Mouse (Mus musculus): ENCODE data around the gene Mmab.

Gene Mmab

GRCm38 (mm10) chr5:114428621-114429020 lies 15.2 kb downstream of the Mmab start:
- no peak for DNase-seq

DNA sequence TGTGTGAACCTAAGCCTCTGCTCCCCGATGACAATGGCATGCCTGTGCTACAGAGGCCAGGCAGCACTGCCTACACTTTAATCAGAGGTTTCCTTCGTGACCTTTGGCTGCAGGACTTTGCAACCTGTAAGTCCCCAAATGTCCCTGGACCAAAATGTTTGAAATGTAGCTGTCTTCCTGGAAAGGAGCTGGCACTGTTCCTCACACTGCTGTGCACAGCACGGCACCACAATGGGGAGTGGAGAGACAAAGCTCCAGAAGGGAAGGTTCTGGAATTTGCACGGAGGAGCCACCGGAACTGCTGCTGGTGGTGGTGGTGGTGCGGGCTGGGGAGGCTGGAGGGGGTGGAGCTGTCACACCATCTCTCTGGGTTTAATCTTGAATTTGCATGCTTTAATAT lies 17.1 kb downstream of the Mmab start:
- no peak for DNase-seq

DNA sequence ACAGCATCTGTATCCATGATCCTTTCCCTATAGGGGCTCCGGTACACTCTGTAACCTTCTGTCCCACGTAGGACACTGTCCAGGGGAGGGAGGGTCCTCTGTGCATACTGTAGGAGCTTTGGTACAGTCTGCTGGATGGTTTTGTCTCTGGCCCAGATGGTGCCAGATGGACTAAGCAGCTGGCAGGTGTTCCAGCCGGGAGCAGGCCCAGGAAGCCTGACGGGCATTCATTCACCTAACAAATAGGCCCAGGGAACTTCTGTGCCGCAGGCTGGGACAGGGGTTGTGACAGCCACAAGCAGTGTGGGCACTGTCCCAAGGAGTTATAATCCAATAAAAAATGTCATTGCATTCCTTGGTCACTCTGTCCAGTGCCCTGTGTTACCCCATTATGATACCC lies 19.9 kb downstream of the Mmab start:
- DNase-seq: no peak

DNA sequence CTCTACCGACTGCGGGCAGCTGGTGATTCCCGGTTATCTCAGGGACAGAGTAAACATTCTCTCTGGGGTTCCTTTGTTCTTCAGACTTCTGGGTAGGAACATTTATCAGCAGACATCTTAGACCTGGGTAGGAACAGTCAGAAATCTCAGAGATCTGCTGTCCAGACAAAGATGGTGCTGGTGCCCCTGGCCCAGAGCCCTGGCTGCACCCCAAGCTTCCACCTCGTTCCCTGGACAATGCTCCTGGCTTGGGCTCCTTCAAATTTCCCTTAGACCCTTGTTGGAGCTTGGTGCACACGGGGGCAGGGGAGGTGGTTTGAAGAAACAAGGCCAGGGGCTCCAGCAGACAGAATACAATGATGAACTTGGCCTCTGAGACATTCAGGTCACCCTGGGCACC lies 21.3 kb downstream of the Mmab start:
- DNase-seq: no peak

GRCm38 (mm10) chr5:114421561-114422298 lies 22.1 kb downstream of the Mmab start:
- DNase-seq: no peak

DNA sequence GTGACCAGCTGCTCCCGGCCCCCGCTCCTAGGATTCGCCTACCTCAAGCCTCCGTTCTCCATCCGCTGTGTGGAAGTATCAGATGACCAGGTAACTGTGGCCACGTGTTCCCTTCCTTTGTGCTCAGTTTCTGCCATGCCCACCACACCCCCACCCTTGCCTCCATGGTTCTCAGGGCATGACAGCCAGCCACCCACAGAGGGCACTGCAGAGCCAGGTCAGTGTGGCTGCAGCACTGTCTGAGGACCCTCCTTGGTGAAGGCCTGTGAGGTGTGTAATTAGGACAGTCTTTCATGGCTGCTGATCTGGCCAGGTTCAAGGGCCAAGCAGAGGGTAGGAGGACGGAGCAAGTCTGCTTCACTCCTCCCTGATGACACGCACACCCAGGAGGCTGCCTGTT lies 25.3 kb downstream of the Mmab start:
- DNase-seq: no peak

- no peak for DNase-seq
Measured at GRCm38 (mm10) chr5:114416855-114417254, 27.0 kb downstream of the Mmab start.

DNA sequence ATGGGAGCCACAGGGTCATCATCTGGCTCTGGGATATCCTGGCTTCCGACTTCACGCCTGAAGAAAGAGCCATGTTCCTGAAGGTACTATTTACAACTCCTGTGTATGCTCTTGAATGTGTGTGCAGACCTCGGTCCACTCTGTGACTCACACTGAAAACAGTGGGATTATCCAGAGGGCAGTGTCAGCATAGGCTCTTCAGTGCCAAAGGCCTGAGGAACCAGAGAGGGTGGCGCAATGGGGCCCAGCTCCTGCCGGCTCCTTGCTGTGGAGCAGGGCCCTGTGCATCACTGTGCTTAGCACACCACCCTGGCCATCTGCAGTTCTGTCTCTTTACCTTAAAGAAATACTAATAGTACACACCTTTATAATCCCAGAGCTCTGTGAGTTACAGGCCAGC lies 28.3 kb downstream of the Mmab start:
- no peak for DNase-seq

GRCm38 (mm10) chr5:114413067-114413735 lies 30.7 kb downstream of the Mmab start:
- DNase-seq: no peak

- no peak for DNase-seq
Measured at GRCm38 (mm10) chr5:114412361-114412998, 31.4 kb downstream of the Mmab start.

- no peak for DNase-seq
Measured at GRCm38 (mm10) chr5:114410429-114410828, 33.4 kb downstream of the Mmab start.

DNA sequence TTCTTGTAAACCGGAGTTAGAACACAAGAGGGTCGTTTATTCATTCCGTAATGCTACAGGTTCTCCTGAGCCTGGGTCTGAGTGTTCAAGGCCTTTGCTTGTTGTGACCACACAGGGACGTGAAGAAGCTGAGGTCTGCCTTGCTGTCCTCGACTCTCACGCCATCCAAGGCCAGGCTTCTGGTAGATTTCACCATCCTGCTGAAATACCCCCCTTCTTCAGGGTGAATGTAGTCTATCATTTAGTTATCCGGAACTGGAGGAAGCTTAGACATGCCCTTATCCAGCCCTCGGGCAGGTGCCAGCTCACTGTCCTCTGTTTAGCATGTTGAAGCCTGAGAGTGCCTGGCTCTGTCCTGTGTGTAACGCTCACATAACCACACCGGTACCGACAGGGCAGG lies 35.0 kb downstream of the Mmab start:
- DNase-seq: no peak

DNA sequence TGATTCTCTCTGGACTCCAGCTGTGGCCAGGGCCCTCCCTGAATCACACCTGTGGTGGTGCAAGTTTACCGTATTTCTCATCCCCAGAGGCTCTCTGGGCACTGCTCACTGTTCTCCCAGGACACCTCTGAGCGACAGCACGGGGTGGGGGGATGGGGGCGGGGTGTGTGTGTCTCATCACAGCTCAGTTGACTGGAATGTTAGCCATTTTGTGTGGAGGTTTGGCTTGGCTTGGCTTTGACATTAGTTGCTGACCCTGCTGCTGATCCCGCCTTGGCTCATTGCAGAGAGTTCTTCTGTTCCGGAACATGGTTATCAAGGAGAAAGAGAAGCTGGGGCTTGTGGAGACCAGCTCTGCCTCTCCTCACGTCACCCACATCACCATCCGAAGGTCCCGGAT lies 36.0 kb downstream of the Mmab start:
- no peak for DNase-seq

DNA sequence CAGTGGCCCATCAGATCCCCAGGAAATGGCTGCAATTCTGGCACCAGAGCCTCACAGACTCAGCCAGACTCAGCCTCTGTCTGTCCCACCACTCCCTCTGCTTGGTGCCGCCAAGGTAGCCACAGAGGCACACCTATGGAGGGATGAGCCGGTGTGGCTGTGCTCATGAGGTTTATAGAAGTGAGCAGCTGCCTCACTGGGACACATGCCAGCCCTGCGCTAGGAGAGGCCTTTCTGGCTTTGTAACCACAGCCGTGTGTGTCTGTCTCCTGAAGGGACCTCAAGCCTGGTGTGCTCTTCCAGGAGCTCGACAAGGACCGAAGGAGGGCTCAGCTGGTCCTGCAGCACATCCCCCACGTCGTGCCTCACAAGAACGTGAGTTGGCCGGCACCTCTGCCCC lies 36.6 kb downstream of the Mmab start:
- DNase-seq: peak; percentile 50

DNA sequence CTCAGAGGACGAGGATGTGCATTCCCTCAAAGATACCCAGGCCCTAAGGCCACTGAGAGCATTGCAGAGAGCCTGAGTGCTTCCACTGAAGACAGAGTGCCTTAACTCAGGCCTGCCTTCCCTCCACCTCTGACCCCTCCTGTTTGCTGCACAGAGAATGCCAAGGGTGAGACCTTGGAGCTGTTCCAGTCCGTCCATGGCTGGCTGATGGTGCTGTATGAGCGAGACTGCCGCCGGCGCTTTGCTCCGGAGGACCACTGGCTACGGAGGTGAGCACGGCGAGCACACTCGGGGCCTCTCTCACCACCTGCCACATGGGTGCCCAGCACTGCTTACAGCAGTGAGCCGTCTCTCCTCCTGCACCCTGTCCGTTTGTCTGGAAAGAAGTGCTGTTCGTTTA lies 37.3 kb downstream of the Mmab start:
- no peak for DNase-seq

DNA sequence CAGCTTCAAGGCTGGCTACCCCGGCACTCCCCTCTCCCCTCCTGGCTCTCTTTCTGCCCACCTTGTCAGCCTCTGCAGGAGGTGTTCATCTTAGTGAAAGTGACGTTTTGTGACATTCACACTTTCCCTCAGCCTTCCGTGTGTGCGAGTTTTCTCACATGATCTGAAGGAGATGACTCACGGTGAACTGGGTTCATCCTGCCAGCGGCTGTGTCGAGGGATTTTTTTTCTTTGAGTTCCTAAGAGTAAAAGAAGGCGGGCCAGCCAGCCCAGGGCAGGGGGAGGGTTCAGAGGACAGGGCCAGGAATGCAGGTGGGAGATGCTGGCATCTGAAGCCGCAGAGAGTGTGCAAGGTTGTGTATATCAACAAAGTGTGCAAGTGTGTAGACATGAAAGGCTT lies 50.7 kb downstream of the Mmab start:
- no peak for DNase-seq

DNA sequence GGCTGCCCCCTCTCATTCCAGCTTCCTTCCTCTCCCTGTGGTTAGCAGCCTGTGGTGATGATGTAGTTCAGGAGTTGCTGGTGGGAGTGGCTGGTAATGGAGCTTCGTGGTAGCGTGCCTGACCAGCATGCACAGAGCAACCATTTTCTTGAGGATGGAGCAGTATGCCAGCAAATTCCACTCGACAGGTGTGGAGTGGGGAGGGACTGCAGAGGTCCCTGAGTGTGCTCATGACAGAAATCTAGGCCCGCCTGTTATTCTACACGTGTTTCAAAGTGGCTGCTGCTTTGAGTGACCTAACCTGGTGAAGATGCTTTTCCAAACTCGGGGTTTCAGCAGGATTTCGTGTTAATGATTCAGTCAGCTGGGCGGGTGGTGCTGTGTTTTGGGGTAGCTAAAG lies 59.4 kb downstream of the Mmab start:
- no peak for DNase-seq

- no peak for DNase-seq
Measured at GRCm38 (mm10) chr5:114383184-114383904, 60.5 kb downstream of the Mmab start.

Data from cerebellum, adult 9-11 months (tissue).